Mouse (Mus musculus) brain, embryonic 14.5 days (tissue): ENCODE measurements around the gene Mis18bp1.

Experiments
- CTCF ChIP-seq: fragments of 200-500 bp; IDR thresholded peaks from 2 replicates; pipeline ENCODE4 v1.5.1; 2012; ENCODE audit warnings: inconsistent platforms, mild to moderate bottlenecking, moderate library complexity, borderline replicate concordance; ENCODE audit not compliant: insufficient read depth, insufficient read length; ENCODE audit errors: extremely low read depth
- POLR2A ChIP-seq: fragments of 200-500 bp; IDR thresholded peaks from 2 replicates; pipeline ENCODE4 v1.6.1; 2012; ENCODE audit warnings: mild to moderate bottlenecking, inconsistent platforms, borderline replicate concordance; ENCODE audit not compliant: poor library complexity, insufficient read depth, insufficient read length, severe bottlenecking; ENCODE audit errors: extremely low read depth

- TF ChIP-seq POLR2A = no peak
- TF ChIP-seq CTCF = no peak
Measured at GRCm38 (mm10) chr12:65194003-65194530, 21.7 kb upstream of the Mis18bp1 start.
